Mouse (Mus musculus) brain, embryonic 14.5 days (tissue): ENCODE measurements around the gene Nkx2-1.

Source experiments
- CTCF ChIP-seq: fragments of 200-500 bp; IDR thresholded peaks from 2 replicates; pipeline ENCODE4 v1.5.1; 2012; ENCODE audit warnings: inconsistent platforms, mild to moderate bottlenecking, moderate library complexity, borderline replicate concordance; ENCODE audit not compliant: insufficient read depth, insufficient read length; ENCODE audit errors: extremely low read depth
- POLR2A ChIP-seq: fragments of 200-500 bp; IDR thresholded peaks from 2 replicates; pipeline ENCODE4 v1.6.1; 2012; ENCODE audit warnings: mild to moderate bottlenecking, inconsistent platforms, borderline replicate concordance; ENCODE audit not compliant: poor library complexity, insufficient read depth, insufficient read length, severe bottlenecking; ENCODE audit errors: extremely low read depth

DNA sequence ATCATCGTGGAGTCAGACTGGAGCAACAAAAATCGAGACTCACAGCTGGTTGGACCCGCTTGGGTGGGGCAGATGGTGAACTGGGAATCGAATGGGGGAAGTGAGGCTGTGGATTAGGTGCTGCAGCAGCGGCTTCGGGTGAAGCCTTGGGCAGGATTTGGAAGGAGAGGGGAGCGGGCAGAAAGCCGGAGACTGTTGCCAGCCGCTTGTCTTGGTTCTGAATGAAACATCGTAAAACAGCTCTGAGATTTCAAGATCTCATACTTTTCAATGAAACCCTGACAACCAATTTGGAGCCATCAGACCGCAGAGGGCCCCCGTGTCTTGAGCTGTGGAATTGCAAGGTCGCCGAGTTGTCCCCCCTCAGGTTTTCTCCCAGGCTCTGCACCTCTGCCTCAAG lies 12.5 kb downstream of the Nkx2-1 start:
- TF ChIP-seq POLR2A (no peak), CTCF (no peak)
